Mouse (Mus musculus) G1E (cell line): ENCODE measurements around the gene Lrrc3b.

ENCODE experiments used
- CTCF ChIP-seq: IDR thresholded peaks from 2 replicates; pipeline ENCODE4 v1.5.1; 2012; ENCODE audit warnings: low read depth, low read length, inconsistent platforms, mixed read lengths
- GATA1 ChIP-seq: IDR thresholded peaks from 2 replicates; pipeline ENCODE4 v1.6.1; 2012; ENCODE audit warnings: borderline replicate concordance, low read length, inconsistent platforms, mixed read lengths
- POLR2AphosphoS5 ChIP-seq: IDR thresholded peaks from 2 replicates; pipeline ENCODE4 v1.6.1; 2012; ENCODE audit warnings: low read depth, low read length, inconsistent platforms; ENCODE audit not compliant: insufficient replicate concordance

GRCm38 (mm10) chr14:15354299-15354698 lies 84.5 kb downstream of the Lrrc3b start:
- TF ChIP-seq GATA1 (no peak), CTCF (no peak), POLR2AphosphoS5 (no peak)
